Comparison of ENCODE assay signal across 12 mouse cellular contexts in the genomic region with DNA sequence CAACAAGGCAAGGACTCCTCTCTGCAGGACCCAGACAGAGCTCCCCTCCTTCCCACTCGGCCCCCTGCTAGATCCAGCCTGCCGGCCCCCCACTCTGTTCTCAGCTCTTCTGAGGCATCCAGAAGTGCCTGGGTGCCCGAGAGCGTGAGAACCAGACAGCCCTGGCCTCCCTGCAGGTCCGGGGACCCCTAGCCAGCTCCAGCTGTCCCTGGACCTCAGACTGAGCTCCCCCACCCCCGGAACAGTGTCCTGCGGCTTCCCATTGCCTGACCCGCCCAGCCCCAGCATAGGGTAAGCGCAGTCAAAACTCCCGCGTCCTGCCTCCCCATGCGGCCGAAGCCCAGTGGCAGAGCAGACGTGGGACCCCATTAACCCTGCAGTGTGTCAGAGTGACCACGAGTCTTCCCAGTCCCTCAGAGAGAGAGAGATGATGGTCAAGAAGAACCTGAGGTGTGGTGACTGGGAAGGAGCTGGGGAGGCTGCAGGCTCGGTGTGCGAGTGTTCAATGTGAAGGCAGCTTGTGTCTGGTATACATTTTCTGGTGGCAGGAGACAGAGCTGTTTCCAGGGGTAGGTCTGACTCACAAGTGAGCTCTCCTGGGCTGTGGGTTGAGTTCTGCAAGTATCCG.
"Had no signal": no experiment of that assay in that cellular context is flagged by ENCODE, and none has a peak within 500 bp of the region (broad histone marks: within the 10 kb centered on the region; RNA-seq: fewer than 3 reads in every experiment).

No protein-coding gene starts in this region.

- ATAC-seq: lung, postnatal 0 days; midbrain, embryonic 16.5 days had no signal

- H3K4me3 ChIP-seq: layer of hippocampus, adult 2 months; liver, embryonic 15.5 days had no signal

- DNase-seq: kidney, adult 8-10 months; kidney, postnatal 10 days; kidney, postnatal 4 days; left cerebral cortex, postnatal 4 days; lung, adult 2 months; lung, postnatal 36 days; thymus, postnatal 4 days had no signal

- H3K9ac ChIP-seq: liver, embryonic 15.5 days had no signal

- H3K4me2 ChIP-seq: liver, embryonic 11.5 days; liver, embryonic 15.5 days had no signal

- H3K9me3 ChIP-seq: liver, embryonic 15.5 days had no signal

- H3K27me3 ChIP-seq: liver, embryonic 15.5 days had no signal

- H3K27ac ChIP-seq: layer of hippocampus, adult 2 months; liver, embryonic 15.5 days had no signal

- H3K4me1 ChIP-seq: liver, embryonic 15.5 days had no signal

- H3K36me3 ChIP-seq: liver, embryonic 15.5 days had no signal
